Mouse (Mus musculus): ENCODE data around the gene Olfr1110.

GRCm38 (mm10) chr2:87152524-87152923, 12.4 kb upstream of the Olfr1110 start, which contains the start of gene Olfr1111:
- TF ChIP-seq EP300 (IDR thresholded peaks at IDR 0.05; ENCODE audit: low read depth in 1 of 2, low read length in 2 of 2) (no peak), POLR2A (IDR thresholded peaks at IDR 0.05; ENCODE audit: control insufficient read depth in 1 of 2, insufficient read depth in 1 of 2, low read depth in 1 of 2, low read length in 2 of 2, poor library complexity in 1 of 2) (no peak), ZMIZ1 (IDR thresholded peaks at IDR 0.05; ENCODE audit: low read depth, low read length) (no peak), E2F4 (IDR thresholded peaks at IDR 0.05; ENCODE audit: borderline replicate concordance, low read depth, low read length) (no peak)

Data from MEL (cell line).